Mouse (Mus musculus): ENCODE results near the gene Hs3st5.
A peak's percentile ranks its signal among the peaks of the same experiment; 100 is the strongest.
"Not testable (repeated sequence)": the region's sequence is repeated elsewhere in the genome, so short reads cannot be mapped to it uniquely, and the experiment has no call there.

The Hs3st5 gene

GRCm38 (mm10) chr10:36506727-36507555, at the start of gene Hs3st5:
TSS of gene Hs3st5 (plus strand) at chr10:36506814.
- DNase-seq (ENCODE audit: low spot score), result peak; percentile 46

GRCm38 (mm10) chr10:36468664-36469063, 38.0 kb upstream of the Hs3st5 start:
- DNase-seq (ENCODE audit: low spot score), result no peak

- DNase-seq (ENCODE audit: low spot score), result no peak
These were observed 35.5 kb upstream of the Hs3st5 start for GRCm38 (mm10) chr10:36471135-36471534.

- no peak for DNase-seq (ENCODE audit: low spot score)
These were observed 31.8 kb upstream of the Hs3st5 start for GRCm38 (mm10) chr10:36474834-36475233.

DNA sequence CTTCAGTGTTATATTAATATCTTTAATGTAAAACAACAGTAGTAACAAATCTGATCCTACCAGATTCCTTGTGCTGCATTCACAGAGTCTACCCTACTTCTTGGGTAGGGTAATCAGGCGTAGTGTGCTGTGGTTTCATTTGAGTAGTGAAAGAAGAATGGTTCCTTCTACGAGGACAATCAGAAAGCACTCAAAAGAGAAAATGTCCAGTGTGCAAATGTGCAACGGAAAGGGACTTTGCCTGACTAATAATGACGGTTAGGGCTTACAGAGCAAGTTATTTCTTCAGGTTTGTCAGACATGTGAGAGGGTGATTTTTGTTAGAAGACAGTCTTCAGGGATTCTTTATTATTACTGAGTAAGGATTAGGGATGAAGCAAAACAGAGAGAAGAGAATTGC, 29.1 kb upstream of the Hs3st5 start:
- DNase-seq (ENCODE audit: low spot score), result no peak

DNA sequence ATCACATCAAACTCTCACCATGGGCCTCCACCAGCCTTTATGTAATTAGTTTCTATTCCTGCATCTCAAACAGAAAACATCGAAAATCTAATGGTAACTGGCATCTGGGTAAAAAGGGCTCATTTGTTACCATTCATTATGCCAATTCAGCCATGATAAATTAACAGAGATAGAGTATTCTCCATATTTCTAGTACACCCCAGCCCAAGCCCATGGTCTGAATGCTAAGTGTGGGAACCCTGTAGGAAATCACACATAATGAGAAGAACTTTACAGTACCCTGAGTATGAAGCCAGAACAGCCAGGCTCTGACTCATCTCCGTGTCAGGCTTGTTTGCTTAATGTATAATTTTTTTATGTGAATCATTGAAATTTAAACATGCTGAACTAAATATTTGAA, 23.3 kb upstream of the Hs3st5 start:
- DNase-seq (ENCODE audit: low spot score), result no peak

GRCm38 (mm10) chr10:36484011-36484410, 22.6 kb upstream of the Hs3st5 start:
- DNase-seq (ENCODE audit: low spot score), result no peak

GRCm38 (mm10) chr10:36484728-36485300, 21.8 kb upstream of the Hs3st5 start:
- DNase-seq (ENCODE audit: low spot score), result no peak

GRCm38 (mm10) chr10:36493566-36493965, 13.0 kb upstream of the Hs3st5 start:
- no peak for DNase-seq (ENCODE audit: low spot score)

DNA sequence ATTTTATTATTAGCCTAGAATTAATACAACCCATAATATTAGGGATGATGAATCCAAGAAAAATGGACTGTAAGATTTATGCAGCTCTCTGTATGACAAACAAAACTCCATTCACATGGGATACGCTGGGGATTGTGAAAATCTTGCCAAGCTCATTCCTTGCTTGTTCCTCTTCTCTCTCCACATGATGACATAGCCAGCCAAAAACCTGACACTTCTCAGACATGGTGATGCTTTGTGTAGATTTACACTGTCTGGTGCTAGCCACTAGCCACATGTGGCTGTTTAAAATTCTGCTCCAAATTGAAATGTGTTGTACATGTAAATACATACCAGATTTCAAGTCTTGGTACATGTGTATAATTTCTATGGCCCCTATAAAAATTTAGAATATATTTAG, 6.9 kb upstream of the Hs3st5 start:
- no peak for DNase-seq (ENCODE audit: low spot score)

GRCm38 (mm10) chr10:36506033-36506726, 434 bp upstream of the Hs3st5 start:
- peak; percentile 7 for DNase-seq (ENCODE audit: low spot score)

DNA sequence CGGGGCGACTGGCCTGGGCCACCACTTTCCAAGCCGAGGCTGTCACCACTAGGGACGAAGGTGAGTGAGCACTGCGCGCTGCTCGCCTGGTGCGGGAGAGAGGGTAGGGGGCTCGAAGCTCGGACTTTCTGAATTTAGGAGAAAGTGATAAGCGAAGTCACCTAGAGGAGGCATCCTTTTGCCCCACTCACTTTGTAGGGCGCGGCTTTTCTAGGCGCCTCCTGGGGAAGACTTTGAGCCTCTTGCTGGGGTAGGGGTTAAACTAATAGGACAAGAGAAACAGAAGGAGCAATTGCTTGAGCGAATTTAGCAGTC, 899 bp downstream of the Hs3st5 start:
- DNase-seq (ENCODE audit: low spot score), result no peak

DNA sequence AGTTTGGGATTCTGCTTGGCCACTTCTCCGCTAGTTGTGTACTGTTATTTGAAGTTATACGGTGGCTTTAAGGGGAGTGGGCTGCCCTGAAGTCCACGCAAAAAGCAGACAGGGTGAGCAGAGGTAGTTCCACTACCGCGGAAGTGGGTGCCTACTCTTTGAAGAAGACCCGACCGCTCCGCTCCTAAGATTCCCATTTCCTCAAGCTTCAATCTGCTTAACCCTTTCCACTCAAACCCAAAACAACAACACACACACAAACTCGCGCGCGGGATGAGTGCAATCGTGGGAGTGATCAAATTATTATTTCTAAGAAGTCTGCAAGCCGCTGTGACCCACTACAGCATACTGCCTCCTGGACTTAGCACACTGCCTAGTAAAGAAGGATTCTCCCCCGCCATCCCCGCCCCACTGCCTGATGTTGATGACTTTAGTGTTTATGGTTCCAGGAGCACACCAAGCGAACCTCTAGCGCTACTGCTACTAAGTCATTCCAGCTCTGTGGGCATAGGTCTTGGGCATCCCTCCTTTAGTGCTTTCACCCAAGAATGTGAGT, 1.5 kb downstream of the Hs3st5 start:
- no peak for DNase-seq (ENCODE audit: low spot score)

- no peak for DNase-seq (ENCODE audit: low spot score)
These were observed 2.9 kb downstream of the Hs3st5 start for GRCm38 (mm10) chr10:36509477-36509876.

DNA sequence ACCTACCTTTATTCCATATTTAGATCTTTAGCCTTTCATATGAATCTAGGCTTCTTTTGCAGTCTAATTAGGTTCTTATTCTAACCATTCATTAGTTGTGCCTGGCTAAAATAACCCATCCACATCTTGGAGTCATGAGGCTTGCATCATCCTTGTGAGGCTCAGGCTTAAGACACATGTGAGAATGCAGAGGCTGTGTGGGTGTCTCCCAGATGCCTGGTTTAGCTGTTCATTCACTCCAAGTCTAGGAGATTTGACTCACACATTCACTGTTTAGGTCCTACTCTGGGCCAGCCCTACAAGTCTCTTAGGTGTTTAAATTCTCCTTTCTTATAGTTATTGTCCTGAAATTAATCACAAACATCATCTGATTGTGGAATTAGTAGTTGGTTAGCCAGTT, 17.3 kb downstream of the Hs3st5 start:
- DNase-seq (ENCODE audit: low spot score), result no peak

DNA sequence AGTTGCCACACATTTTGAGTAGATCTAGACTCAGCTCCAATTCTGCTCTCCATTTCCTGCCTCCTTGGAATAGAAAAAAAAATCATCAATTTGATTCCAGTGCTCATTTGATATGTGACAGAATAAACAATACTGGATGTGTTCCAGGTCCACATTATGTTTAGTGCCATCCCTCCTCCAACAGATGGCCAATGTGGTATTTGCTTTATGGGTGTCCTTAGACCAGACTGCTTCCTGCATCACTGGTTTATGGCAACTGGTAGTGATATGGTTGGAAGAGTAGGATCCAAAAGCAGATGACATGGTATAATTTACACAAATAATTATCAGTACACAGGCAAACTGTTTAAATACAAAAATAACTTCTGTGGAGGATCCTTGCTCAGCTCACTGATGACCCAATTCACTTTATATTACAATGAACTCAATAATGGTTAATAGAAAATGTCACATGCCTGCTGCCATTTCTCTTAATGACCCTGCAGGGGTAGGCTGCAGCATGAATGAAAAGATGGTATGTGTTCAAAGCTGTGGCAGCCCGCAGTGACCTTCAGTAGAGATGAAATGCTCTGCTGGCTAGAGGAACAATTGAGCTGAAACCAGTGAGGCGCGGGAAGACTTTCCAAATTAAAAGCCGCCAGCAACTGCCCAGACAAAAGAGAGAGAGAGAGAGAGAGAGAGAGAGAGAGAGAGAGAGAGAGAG, 27.2 kb downstream of the Hs3st5 start:
- no peak for DNase-seq (ENCODE audit: low spot score)

- DNase-seq (ENCODE audit: low spot score), result no peak
These were observed 40.0 kb downstream of the Hs3st5 start for GRCm38 (mm10) chr10:36546622-36547021.

- DNase-seq (ENCODE audit: low spot score), result not testable (repeated sequence)
These were observed 41.1 kb downstream of the Hs3st5 start for GRCm38 (mm10) chr10:36547713-36548112.

DNA sequence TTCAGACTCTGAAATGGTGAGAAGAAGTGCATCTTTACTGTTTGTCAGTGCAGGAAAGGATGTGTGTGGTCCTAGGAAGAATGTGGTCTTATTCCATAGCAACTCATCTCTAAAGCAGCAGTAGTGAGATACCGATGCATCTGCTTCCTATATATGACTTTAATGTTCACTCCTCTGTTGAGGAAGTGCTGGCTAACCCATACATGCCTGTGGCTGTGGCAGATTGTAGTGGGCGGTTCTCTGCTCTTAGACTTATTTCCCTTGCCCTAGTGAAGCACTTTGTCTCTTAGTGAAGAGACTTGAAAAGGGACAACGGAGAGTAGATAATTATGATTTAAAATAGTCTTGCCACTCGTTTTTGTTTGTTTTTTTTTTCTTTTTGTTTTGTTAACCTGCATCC, 47.4 kb downstream of the Hs3st5 start:
- no peak for DNase-seq (ENCODE audit: low spot score)

DNA sequence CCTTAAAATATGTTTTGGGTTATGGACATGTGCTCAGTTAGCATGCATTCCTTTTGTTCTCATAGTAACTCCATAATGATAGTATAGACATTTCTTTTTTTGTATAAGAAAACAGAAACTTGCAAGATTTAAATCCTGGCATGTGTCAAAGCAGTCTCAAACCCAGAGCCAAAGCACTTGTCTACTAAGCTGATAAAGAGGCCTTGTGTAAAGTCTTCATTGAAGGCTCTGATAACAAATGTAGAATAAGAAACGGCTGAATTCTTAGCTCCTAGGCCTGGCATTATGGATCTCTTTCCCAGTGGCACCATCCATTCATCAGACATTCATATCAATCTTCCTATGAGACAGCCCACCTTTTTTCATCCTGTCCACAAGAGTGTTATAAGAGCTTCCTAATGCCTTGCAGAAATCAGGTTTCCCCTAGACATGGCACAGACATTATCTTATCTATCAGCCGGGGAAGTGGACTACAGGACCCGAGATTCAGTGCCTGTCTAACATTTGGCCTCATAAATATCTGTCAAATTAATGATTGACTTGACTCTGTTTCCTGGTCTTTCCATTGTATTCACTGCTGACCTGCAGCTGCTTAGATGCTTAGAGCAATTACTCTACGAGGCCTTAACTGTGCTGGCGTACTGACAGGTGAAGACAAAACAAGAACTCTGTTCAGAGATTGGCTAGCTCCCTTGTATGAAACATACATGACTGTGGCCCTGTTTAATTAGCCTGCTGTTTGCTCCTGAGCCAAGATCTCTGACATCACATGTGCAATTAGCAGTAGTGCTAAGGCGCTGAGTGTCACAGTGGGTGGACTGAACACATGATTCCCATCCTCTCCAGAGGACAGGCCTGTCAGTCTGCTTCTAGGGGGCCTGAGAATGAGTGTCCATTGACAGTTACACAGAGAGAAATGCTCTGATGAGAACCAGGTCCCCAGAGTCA, 48.6 kb downstream of the Hs3st5 start:
- DNase-seq (ENCODE audit: low spot score), result no peak

DNA sequence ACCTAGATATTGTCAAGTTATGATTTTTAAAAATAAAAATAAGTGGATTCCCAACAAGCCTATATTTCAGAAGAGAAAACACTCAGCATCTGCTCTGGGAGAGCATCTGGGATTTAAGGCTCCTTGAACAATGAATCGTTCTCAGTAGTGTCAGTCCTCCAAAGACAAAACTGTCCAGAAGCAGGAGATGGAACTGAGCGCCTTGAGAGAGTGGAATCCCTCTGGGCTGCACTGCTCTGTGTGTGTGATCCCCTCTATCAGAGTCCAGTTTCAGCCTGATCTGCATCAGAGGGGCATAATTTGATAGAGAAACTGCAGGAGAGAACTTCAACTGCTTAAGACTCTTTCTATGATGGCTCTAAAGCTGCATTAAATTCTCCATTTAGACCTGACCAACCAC, 49.5 kb downstream of the Hs3st5 start:
- DNase-seq (ENCODE audit: low spot score), result no peak

Data from ovary, postnatal 36 days (tissue).